Mouse (Mus musculus): ENCODE measurements around the gene Stoml3. TPM values are rescaled to one million over a fixed set of nuclear protein-coding genes. Genes with fewer than 3 reads are reported as not detected.

The Stoml3 gene
- total RNA-seq (2023) = not detected

GRCm38 (mm10) chr3:53488353-53488752, at the start of gene Stoml3:
Stoml3 (plus strand) TSS chr3:53488653.

GRCm38 (mm10) chr3:53463046-53463764, 25.2 kb upstream of the Stoml3 start, which contains the start of the genes Nhlrc3 and Proser1:
Nhlrc3 (minus strand) TSS chr3:53463332.
Proser1 (plus strand) TSS chr3:53463666.

Other genes starting within 250 kb of the Stoml3 start
- gene Nhlrc3, start 25.3 kb upstream of the Stoml3 start, total RNA-seq (2023) = 13.2 TPM
- gene Proser1, start 25.0 kb upstream of the Stoml3 start, total RNA-seq (2023) = 42.5 TPM
- gene Frem2, start 168.7 kb downstream of the Stoml3 start, total RNA-seq (2023) = not detected